Mouse (Mus musculus): ENCODE results near the gene Gabrb1. TPM values are rescaled to one million over a fixed set of nuclear protein-coding genes. Genes with fewer than 3 reads are reported as not detected.

Gene Gabrb1
- polyA plus RNA-seq (2011; ENCODE audit: insufficient read length, low read depth, missing spikeins), result 7.1 and 7.4 TPM in 2 replicates

- peak within 1 kb of the TSS; percentile 61 for H3K4me3 ChIP-seq (ENCODE audit: insufficient read depth, low read length)
- H3K4me1 ChIP-seq (ENCODE audit: control insufficient read depth, insufficient read depth, low read length), result no peaks in the 10 kb centered on the region
- TF ChIP-seq POLR2A (IDR thresholded peaks at IDR 0.05; ENCODE audit: low read depth, low read length) (no peak), CTCF (IDR thresholded peaks at IDR 0.05; ENCODE audit: borderline replicate concordance, insufficient read depth, low read length) (no peak)
- H3K27ac ChIP-seq (ENCODE audit: insufficient read depth, low read length), result no peak within 1 kb of the TSS
Observed at GRCm38 (mm10) chr5:71657482-71658114, at the start of gene Gabrb1. TSS of gene Gabrb1 (plus strand) at chr5:71658113.

GRCm38 (mm10) chr5:71608735-71609134 is 49.2 kb upstream of the Gabrb1 start:
- H3K4me3 ChIP-seq (ENCODE audit: insufficient read depth, low read length), result no peak overlapping the region
- TF ChIP-seq POLR2A (IDR thresholded peaks at IDR 0.05; ENCODE audit: low read depth, low read length) (no peak), CTCF (IDR thresholded peaks at IDR 0.05; ENCODE audit: borderline replicate concordance, insufficient read depth, low read length) (no peak)
- no peak overlapping the region for H3K27ac ChIP-seq (ENCODE audit: insufficient read depth, low read length)
- no peaks in the 10 kb centered on the region for H3K4me1 ChIP-seq (ENCODE audit: control insufficient read depth, insufficient read depth, low read length)

GRCm38 (mm10) chr5:71614311-71614710 is 43.6 kb upstream of the Gabrb1 start:
- TF ChIP-seq CTCF (IDR thresholded peaks at IDR 0.05; ENCODE audit: borderline replicate concordance, insufficient read depth, low read length), result no peak
- no peak for TF ChIP-seq POLR2A (IDR thresholded peaks at IDR 0.05; ENCODE audit: low read depth, low read length)
- no peak overlapping the region for H3K27ac ChIP-seq (ENCODE audit: insufficient read depth, low read length)
- H3K4me3 ChIP-seq (ENCODE audit: insufficient read depth, low read length), result no peak overlapping the region
- H3K4me1 ChIP-seq (ENCODE audit: control insufficient read depth, insufficient read depth, low read length), result no peaks in the 10 kb centered on the region

GRCm38 (mm10) chr5:71616734-71617133 is 41.2 kb upstream of the Gabrb1 start:
- Histone ChIP-seq H3K4me1 (ENCODE audit: control insufficient read depth, insufficient read depth, low read length) (no peaks in the 10 kb centered on the region), H3K27ac (ENCODE audit: insufficient read depth, low read length) (no peak overlapping the region), H3K4me3 (ENCODE audit: insufficient read depth, low read length) (no peak overlapping the region)
- TF ChIP-seq CTCF (IDR thresholded peaks at IDR 0.05; ENCODE audit: borderline replicate concordance, insufficient read depth, low read length) (no peak), POLR2A (IDR thresholded peaks at IDR 0.05; ENCODE audit: low read depth, low read length) (no peak)

- TF ChIP-seq CTCF (IDR thresholded peaks at IDR 0.05; ENCODE audit: borderline replicate concordance, insufficient read depth, low read length) (no peak), POLR2A (IDR thresholded peaks at IDR 0.05; ENCODE audit: low read depth, low read length) (no peak)
- no peak overlapping the region for H3K4me3 ChIP-seq (ENCODE audit: insufficient read depth, low read length)
- no peaks in the 10 kb centered on the region for H3K4me1 ChIP-seq (ENCODE audit: control insufficient read depth, insufficient read depth, low read length)
- H3K27ac ChIP-seq (ENCODE audit: insufficient read depth, low read length), result no peak overlapping the region
Observed at GRCm38 (mm10) chr5:71627820-71628219, 30.1 kb upstream of the Gabrb1 start.

GRCm38 (mm10) chr5:71639804-71640203 is 18.1 kb upstream of the Gabrb1 start:
- no peaks in the 10 kb centered on the region for H3K4me1 ChIP-seq (ENCODE audit: control insufficient read depth, insufficient read depth, low read length)
- H3K4me3 ChIP-seq (ENCODE audit: insufficient read depth, low read length), result no peak overlapping the region
- no peak overlapping the region; the same call in 1 of the 2 replicates for H3K27ac ChIP-seq (ENCODE audit: insufficient read depth, low read length)
- TF ChIP-seq CTCF (IDR thresholded peaks at IDR 0.05; ENCODE audit: borderline replicate concordance, insufficient read depth, low read length) (no peak), POLR2A (IDR thresholded peaks at IDR 0.05; ENCODE audit: low read depth, low read length) (no peak)

- Histone ChIP-seq H3K4me3 (ENCODE audit: insufficient read depth, low read length) (no peak overlapping the region), H3K4me1 (ENCODE audit: control insufficient read depth, insufficient read depth, low read length) (no peaks in the 10 kb centered on the region), H3K27ac (ENCODE audit: insufficient read depth, low read length) (no peak overlapping the region)
- TF ChIP-seq CTCF (IDR thresholded peaks at IDR 0.05; ENCODE audit: borderline replicate concordance, insufficient read depth, low read length) (no peak), POLR2A (IDR thresholded peaks at IDR 0.05; ENCODE audit: low read depth, low read length) (no peak)
Observed at GRCm38 (mm10) chr5:71648108-71648507, 9.8 kb upstream of the Gabrb1 start.

GRCm38 (mm10) chr5:71654056-71654455 is 3.9 kb upstream of the Gabrb1 start:
- TF ChIP-seq POLR2A (IDR thresholded peaks at IDR 0.05; ENCODE audit: low read depth, low read length) (no peak), CTCF (IDR thresholded peaks at IDR 0.05; ENCODE audit: borderline replicate concordance, insufficient read depth, low read length) (no peak)

GRCm38 (mm10) chr5:71656771-71657170 is 1.1 kb upstream of the Gabrb1 start:
- peak overlapping the region; percentile 61; the same call in 1 of the 2 replicates for H3K4me3 ChIP-seq (ENCODE audit: insufficient read depth, low read length)
- TF ChIP-seq CTCF (IDR thresholded peaks at IDR 0.05; ENCODE audit: borderline replicate concordance, insufficient read depth, low read length), result no peak
- TF ChIP-seq POLR2A (IDR thresholded peaks at IDR 0.05; ENCODE audit: low read depth, low read length), result no peak
- H3K4me1 ChIP-seq (ENCODE audit: control insufficient read depth, insufficient read depth, low read length), result no peaks in the 10 kb centered on the region
- H3K27ac ChIP-seq (ENCODE audit: insufficient read depth, low read length), result no peak overlapping the region

More at GRCm38 (mm10) chr5:71654056-71654455, 3.9 kb upstream of the Gabrb1 start:
- Histone ChIP-seq H3K4me1 (ENCODE audit: control insufficient read depth, insufficient read depth, low read length) (no peaks in the 10 kb centered on the region), H3K27ac (ENCODE audit: insufficient read depth, low read length) (no peak overlapping the region), H3K4me3 (ENCODE audit: insufficient read depth, low read length) (no peak overlapping the region)

GRCm38 (mm10) chr5:71658115-71658497 is 193 bp downstream of the Gabrb1 start, which contains the start of gene Gabra4:
TSS of gene Gabra4 (minus strand) at chr5:71658308.
- no peak within 1 kb of the TSS for H3K27ac ChIP-seq (ENCODE audit: insufficient read depth, low read length)
- H3K4me3 ChIP-seq (ENCODE audit: insufficient read depth, low read length), result peak within 1 kb of the TSS; percentile 61
- H3K4me1 ChIP-seq (ENCODE audit: control insufficient read depth, insufficient read depth, low read length), result no peaks in the 10 kb centered on the region
- TF ChIP-seq CTCF (IDR thresholded peaks at IDR 0.05; ENCODE audit: borderline replicate concordance, insufficient read depth, low read length), result no peak
- TF ChIP-seq POLR2A (IDR thresholded peaks at IDR 0.05; ENCODE audit: low read depth, low read length), result no peak
